Mouse (Mus musculus): Measurements from ENCODE around the gene Rsl24d1.
"Not testable (repeated sequence)": the region's sequence is repeated elsewhere in the genome, so short reads cannot be mapped to it uniquely, and the experiment has no call there.

The Rsl24d1 gene

DNA sequence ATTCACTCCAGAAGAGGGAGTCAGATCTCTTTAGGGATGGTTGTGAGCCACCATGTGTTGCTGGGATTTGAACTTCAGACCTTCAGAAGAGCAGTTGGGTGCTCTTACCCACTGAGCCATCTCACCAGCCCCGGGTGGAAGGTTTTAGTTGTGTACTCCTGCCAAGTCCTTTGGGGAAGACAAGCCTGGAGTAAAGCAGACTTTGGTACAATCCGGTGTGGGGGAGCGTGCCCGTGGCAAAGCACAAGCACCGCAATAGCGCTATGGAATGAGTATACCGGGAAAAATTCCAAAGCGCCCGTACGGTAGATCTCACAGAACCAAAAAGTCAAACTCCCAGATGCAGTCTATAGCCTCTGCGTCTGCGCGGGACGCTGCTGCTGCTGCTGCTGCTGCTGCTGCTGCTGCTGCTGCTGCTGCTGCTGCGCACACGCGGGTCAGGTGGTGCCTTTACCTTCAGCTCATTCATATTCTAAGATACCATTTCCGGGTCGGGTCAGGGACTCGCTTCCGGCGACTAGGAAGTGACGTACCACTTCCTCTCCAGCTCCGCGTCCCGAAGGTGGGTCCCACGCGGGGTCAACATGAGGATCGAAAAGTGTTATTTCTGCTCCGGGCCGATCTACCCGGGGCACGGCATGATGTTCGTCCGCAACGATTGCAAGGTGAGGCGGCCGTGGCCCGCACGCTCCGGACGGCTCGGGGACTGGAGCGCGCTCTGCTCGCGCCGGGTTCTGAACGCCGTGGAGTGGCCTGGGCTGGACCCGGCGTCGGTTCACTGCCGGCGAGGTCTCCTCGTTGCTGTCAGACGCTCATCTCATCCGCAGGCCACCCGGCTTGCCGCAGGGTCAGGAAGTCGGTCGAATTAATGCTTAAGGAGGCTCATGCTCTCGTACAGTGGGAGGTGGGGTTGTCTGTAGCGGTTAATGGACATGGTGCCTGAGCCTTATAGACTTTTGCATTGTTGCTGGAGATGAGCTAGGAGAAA, at the start of gene Rsl24d1:
Gene Rsl24d1 (plus strand): TSS at position 508 of the 988 bp plus-strand sequence.
- peak; percentile 88 for DNase-seq (ENCODE audit: extremely low read depth, insufficient read length, low spot score)

DNA sequence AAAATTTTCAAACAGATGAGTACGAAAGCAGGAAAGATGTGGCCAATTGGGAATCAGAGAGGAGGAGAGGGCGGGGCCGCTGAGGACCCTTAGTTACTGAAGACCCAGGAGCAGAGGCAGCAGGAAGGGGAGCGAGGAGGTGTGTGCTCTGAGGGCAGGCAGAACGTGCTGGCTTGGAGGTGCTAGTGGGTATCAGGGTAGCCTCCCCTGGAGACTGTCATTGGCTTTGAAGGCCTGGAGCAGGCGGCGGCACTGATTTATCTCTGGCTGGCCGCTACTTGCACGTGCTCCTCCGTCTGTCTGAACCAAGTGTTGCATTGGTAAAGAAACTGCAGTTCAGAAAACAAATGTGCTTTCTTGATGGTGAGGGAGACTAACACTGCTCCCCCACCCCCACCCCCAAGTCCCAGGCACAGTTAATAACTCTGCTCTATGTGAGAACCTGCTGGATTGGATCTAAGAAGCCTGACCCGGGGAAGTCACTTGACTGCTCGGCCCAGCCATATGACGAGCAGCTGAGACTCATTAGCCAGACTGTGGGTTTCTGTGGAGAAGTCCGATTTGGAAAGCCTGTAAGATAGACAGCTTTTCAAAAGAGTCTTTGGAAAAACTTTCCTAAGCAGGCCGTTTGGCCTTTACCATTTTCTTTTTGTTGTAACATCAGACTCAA, 49.5 kb upstream of the Rsl24d1 start:
- DNase-seq (ENCODE audit: extremely low read depth, insufficient read length, low spot score): no peak

DNA sequence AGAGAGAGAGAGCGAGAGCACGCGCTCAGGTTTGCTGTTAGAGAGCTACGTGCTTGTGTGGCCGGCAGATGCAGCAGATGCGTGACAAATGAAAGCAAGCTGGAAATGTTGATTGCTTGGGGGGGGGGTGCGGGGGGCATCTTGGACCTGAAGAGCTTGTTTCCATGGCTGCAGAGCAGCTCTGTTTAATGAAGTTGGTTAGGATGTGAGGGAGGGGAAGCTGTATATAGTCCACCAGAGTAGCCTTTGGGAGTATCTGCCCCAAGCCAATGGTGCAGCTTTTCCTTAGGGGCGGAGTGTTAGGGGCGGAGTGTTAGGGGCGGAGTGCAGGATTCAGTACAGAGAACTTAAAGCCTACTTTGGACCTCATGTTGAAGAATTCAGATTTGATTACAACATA, 46.1 kb upstream of the Rsl24d1 start:
- DNase-seq (ENCODE audit: extremely low read depth, insufficient read length, low spot score): no peak

DNA sequence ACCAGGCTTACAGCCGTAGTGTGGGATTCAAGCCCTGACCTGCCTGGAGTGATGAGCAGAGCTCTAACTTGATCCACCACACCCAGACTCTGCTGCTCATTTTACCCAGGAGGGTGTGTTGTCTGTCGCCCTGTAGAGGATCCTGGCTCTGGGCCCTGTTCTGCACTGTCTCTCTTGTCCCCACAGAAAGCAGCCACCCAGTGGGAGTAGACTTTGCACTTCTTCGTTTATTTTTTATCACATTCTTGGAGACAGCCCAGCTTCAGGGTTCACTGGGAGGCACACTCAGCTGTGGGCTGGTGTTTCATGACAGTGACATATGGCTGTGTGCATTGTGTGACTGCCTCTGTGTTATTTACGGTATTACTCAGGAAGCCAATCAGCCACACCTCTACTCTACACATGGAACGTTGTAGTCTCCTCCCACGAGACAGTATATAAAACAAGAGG, 45.0 kb upstream of the Rsl24d1 start:
- no peak for DNase-seq (ENCODE audit: extremely low read depth, insufficient read length, low spot score)

DNA sequence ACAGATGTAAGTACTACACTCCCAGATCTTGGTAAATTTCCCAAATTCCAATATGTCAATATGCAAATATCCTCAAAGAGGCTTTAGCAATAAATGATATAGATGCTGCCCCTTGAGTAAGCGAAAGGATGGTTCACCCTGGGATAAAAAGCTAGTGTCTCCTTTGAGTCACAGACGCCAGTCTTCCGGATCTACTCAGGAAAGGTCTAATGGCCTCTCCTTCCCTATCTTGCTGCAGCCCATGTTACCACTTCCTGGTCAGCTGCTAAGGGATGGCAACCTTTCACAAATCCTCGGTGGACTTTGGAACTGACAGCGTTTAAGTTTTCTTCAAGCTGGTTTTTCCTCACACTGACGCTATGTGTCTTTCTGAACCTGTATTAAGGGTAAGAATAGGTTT, 44.5 kb upstream of the Rsl24d1 start:
- DNase-seq (ENCODE audit: extremely low read depth, insufficient read length, low spot score): no peak

DNA sequence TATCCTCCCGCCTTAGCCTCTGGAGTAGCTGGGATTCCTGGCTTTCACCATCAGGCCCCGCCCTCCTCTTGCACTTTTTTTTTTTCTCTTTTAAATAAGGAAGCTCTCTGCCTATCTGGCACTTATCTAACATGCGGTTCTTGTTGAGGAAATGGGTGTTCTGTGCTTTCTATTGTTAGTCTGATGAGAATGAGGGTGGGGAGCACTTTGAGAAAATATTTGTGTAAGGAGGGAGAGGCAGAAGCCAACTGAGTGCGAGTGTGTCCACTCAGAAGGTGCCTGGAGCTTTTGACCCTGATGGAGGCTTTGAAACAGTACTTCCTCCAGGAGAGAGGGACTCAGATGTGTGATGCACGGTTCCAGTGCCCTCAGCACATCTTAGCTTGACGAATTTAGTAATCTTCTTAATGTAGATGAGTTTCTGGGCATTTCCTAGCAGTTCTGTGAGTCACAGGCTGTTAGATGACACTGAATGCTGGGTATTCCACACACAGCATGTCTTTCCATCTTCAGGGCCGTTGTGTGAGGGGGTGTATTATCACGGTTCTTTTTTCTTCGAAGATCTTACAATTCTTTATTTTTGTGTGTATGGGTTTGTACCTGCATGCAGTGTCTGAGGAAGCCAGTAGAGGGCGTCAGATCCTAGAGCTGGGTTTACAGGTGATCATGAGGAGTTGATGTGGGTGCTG, 42.1 kb upstream of the Rsl24d1 start:
- DNase-seq (ENCODE audit: extremely low read depth, insufficient read length, low spot score): no peak

DNA sequence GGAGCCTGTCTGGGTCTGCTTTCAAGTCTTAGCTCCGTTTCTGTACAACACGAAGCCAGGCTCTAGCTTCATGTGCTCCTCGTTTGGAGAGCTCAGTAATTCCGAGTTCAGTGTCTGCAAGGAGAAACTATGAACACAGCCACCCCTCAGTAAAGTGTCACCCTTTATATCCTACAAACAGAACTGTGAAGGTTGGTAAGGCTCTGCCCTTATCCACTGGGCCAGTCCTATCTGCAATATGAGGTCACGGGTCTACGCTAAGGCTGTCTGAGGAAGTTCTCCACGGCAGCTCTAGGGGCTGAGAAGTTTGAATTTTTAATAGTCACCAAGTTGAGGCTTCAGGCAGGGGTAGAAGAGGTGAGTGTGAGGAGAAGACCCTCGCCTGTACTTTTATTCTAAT, 40.8 kb upstream of the Rsl24d1 start:
- no peak for DNase-seq (ENCODE audit: extremely low read depth, insufficient read length, low spot score)

DNA sequence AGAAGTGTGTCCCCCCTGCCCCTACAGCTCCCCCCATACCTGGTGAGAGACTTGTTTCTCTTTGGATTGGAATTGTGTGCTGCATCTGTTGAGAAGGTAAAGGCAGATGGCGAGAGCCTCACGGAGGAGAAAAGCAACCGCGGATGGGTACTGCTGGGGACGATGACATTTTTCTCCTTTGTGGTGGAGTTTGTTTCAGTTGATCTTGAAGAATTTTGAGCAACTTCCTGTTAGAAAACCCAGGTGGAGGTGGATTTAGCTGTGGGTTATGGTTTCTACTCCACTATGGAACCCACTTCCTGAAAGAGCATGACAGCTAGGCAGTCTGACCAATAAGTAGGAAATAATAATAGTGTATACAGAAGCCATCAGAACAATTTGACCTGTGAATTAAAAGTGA, 40.1 kb upstream of the Rsl24d1 start:
- DNase-seq (ENCODE audit: extremely low read depth, insufficient read length, low spot score): no peak

DNA sequence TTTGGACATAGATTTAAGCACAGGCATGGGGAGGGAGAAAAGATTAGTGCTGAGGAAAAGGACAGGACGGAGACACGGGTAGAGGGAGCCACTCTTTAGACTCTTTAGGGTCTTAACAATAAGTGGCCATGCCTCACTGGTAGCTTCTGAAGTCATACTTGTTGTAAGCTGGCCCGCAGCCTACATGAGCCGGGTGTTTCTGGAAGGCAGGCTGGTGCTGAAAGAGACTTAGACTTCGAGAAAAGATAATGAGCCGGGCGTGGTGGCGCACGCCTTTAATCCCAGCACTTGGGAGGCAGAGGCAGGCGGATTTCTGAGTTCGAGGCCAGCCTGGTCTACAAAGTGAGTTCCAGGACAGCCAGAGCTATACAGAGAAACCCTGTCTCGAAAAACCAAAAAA, 33.9 kb upstream of the Rsl24d1 start:
- not testable (repeated sequence) for DNase-seq (ENCODE audit: extremely low read depth, insufficient read length, low spot score)

DNA sequence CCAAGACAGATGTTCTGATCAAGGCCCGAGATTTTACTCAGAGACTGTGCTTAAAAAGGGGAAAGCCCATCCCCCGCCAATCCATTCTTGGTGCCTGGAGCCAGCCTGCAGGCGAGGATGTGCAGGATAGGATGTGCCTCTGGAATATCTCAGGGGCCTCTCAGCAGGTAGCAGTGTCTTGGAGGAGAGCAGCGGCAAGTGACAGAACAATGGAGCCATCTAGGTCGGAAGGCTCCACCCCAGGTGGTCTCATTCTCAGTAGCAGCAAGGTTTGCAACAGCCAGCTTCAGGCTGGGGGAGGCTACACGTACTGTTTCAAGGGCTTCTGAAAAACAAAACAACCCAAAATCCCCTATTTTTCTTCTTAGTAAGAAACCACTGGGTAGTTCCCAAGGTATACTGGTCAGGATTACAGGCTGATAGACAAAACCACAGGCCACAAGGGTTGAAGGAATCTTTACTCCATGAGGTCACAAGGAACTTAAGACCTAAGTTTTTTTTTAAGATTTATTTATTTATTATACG, 33.4 kb upstream of the Rsl24d1 start:
- no peak for DNase-seq (ENCODE audit: extremely low read depth, insufficient read length, low spot score)

DNA sequence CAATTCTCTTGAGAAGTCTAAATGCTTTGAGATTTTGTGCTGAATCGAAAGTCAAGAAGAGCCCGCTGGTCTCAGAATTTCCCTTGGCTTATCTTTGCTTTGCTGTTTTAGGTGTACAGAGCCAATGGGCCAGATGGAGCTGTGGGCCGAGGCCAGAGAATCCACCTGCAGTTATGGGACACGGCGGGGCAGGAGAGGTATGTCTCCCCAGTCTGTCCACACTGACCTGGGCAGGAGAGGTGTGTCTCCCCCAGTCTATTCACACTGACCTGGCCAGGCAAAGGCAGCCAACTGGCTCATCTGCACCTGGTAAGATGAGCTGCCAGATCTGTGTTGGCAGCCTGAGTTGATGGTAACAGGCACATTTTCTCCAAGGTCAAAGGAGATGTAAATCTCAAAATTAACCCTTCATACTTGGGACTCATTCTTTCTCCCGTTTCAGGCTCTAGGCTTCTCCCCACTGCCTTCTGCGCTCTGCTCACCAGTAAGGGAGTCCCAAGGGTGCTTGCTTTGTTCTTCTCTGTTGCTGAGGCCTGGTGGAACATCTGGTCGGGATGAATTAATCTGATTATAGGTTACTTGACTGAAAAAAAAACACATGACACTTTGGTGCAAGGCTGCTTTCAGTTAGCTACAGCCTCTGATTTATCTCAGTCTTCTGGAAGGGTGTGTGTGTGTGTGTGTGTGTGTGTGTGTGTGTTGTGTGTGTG, 30.8 kb upstream of the Rsl24d1 start:
- no peak for DNase-seq (ENCODE audit: extremely low read depth, insufficient read length, low spot score)

DNA sequence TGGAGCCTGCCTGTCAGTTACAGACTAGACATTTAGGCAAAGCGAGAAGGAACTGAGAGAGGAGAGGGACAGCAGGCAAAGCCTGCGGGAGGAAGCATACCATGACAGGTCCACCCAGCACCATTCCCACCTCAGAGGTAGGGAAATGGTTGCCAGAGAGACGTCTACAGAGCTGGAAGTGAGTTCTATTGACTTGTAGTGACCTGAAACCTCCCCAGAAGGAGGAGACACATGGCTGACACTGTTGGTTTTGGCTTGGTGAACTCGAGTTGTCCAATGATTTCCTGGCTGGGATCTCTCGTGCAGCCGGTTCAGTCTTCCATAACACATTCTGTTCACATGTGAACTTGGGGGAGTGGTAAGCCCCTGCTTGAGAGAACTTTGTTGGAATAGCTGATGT, 29.3 kb upstream of the Rsl24d1 start:
- no peak for DNase-seq (ENCODE audit: extremely low read depth, insufficient read length, low spot score)

DNA sequence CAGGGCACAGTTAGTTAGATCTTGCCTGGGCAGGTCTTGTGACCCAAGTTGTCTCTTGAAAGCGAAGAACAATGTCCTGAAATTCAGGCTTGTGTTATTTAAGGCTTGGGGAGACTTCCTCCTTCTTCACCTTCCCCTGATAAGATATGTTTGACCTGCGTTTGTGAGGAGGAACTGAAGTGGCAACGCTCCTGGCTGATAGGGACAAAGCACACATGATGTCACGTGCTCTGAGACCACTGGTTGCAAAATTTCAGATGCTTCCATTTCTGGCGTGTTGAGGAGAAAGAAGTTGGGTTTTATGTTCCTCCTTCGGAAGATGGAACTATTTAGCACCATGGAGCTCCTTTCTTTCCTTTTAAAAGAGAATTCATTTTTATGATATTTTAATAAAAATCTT, 27.4 kb upstream of the Rsl24d1 start:
- no peak for DNase-seq (ENCODE audit: extremely low read depth, insufficient read length, low spot score)

DNA sequence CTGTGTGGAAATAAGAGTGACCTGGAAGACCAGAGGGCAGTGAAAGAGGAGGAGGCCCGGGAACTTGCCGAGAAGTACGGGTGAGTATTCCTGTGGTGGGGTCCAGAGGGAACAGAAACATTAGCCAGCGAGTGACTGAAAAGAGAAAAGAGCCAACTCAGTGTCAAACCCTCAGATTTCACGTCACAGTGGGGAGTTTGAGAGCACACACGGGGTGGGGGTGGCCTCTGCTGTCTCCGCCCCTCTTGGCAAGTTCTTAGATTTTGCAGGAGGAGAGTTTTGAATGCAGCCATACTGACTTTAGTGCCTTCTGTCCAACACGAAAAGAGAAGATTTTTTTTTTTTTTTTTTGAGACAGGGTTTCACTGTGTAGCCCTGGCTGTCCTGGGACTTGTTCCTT, 26.1 kb upstream of the Rsl24d1 start:
- no peak for DNase-seq (ENCODE audit: extremely low read depth, insufficient read length, low spot score)

DNA sequence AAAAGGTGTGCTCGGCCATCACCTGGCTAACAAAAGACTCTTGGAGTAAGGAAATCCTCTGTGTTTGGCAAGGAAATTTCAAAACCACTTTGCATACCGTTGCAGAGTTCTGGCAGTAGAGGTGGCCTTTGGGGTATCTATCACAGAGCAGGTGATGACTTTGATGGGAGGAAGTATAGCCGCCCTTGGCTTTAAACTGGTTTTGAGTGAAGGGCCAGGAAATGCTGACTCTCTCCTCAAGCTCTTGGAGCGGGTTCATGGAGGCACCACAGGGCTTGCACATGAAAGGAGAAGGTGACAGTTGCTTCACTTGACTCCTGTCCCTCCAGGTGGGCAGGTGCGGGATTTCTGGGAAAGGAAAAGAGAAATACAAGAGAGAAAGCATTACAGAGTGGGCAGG, 25.6 kb upstream of the Rsl24d1 start:
- DNase-seq (ENCODE audit: extremely low read depth, insufficient read length, low spot score): no peak

DNA sequence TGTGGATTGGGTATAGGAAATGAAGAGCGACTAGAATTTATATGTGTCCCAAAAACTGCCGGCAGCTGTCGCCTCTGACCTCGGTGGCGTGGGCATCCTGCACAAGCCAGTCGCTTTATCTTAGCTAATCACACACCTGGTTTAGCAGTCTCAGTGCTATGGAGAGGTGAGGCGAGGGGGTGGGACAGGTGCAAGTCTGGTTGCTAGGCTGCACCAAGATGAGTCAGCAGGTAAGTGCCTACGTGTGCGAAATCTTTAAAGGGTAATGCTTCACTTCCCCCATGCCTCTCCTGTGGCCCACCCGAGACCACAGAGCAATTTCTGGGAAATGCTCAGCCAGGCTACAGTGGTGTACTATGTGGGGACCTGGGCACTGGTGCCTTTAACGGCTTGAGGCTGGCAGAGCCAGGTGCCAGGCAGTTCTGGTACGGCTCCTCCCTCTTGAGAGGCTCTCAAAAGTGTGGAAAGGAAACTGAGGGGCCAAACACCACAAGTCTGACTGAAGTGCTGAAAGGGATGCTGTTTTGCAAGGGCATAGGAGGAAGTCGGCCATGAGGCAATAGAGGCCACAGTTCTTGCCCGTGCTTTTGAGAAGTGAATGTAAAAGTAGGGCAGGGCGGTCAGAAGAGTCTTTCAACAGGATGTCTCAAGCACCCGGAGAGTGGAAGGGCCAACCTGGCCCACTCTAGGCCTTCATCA, 23.9 kb upstream of the Rsl24d1 start:
- no peak for DNase-seq (ENCODE audit: extremely low read depth, insufficient read length, low spot score)

DNA sequence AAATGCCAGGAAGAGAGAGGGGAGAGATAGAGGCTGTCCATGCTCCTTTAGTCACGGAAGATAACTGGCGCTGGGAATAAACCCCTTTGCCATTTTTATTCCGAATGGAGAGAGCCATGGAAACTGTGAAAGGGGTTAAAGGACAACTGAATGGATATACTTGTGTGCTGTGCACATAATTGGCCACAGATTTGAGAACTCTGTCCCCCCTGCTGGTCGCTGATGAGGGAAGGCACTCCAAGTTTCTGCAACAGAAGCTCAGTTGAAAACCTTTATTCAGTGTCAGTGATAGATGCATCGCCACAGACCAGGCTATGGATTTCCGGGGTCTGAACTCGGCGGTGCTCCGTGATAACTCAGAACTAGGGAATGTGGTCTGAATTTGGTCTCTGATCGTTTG, 23.1 kb upstream of the Rsl24d1 start:
- no peak for DNase-seq (ENCODE audit: extremely low read depth, insufficient read length, low spot score)

DNA sequence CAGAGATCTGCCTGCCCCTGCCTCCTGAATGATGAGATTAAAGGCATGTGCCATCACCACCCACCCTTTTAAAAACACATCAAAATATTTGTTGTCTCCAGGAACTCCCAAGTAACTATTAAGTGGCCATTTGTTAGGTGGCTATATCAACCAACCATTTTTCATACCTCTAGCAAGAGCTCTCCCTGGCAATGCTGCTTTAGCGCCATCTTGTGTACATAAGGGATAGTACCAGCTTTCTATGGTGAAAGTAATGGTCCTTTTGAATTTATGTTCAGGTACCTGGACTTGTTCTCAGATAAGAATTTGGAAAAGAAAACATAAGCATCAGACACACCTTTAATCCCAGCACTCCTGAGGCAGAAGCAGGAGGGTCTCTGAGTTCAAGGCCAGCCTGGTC, 21.5 kb upstream of the Rsl24d1 start:
- DNase-seq (ENCODE audit: extremely low read depth, insufficient read length, low spot score): peak; percentile 20

DNA sequence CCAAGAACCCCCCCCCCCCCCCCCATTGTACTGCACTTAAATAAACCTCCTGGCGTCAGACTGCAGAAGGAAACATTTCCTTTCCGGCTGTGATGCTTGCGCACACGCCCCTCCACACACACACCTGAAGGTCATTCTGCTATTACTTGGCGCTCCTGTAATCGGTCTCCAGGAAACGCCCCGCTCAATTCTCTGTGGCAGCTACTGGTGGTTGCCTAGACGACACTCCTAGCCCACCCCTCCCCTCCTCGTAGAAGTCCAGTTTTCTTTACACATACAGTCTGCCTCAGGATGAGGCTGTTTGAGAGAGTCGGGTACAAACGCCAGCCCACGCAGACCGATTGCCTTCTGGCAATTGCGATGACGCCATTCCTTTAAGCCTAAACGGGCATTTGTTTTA, 18.6 kb upstream of the Rsl24d1 start:
- DNase-seq (ENCODE audit: extremely low read depth, insufficient read length, low spot score): no peak

DNA sequence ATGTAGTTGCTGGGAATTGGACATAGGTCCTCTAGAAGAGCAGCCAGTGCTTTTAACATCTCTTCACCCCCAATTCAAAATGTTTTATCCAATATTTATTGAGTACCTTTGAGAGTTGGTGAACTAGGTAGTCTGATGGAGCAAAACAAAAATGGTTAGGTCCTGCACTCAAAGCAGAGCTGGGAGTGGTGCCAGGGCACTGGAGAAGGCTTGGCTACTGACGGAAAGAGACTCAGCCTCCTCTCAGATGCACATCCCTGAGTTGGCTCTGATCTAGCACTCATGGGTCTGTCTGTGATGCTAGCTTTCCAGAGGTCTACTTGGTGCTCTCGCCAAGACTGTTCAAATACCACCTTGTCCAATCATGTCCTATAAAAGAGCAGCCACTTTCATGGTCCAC, 15.3 kb upstream of the Rsl24d1 start:
- DNase-seq (ENCODE audit: extremely low read depth, insufficient read length, low spot score): no peak
